Mouse (Mus musculus) megakaryocyte, embryonic 14.5 days (primary cell): ENCODE measurements around the gene Tlr2. TPM values are rescaled to one million over a fixed set of nuclear protein-coding genes. Genes with fewer than 3 reads are reported as not detected.
A peak's percentile ranks its signal among the peaks of the same experiment; 100 is the strongest.

Experiments used
- H3K27me3 ChIP-seq: replicated peaks from 2 replicates; pipeline ENCODE3; 2012; ENCODE audit warnings: inconsistent platforms
- H3K36me3 ChIP-seq: replicated peaks from 2 replicates; pipeline ENCODE3; 2012; ENCODE audit warnings: low read length, inconsistent platforms, mixed read lengths
- H3K4me1 ChIP-seq: 2 replicates; pipeline ENCODE4 v1.6.1; 2012; ENCODE audit warnings: inconsistent platforms
- H3K4me3 ChIP-seq: replicated peaks from 2 replicates; pipeline ENCODE3; 2012; ENCODE audit warnings: moderate library complexity, mild to moderate bottlenecking, inconsistent platforms
- H3K9me3 ChIP-seq: 2 replicates; pipeline ENCODE4 v1.6.1; 2012; ENCODE audit warnings: inconsistent platforms
- FLI1 ChIP-seq: IDR thresholded peaks from 2 replicates; pipeline ENCODE4 v1.6.1; 2012; ENCODE audit warnings: low read length, inconsistent platforms, mixed read lengths
- GATA1 ChIP-seq: IDR thresholded peaks from 3 replicates; pipeline ENCODE4 v1.6.1; 2012; ENCODE audit warnings: mixed read lengths, low read length, inconsistent platforms, borderline replicate concordance
- polyA plus RNA-seq: library from polyadenylated mRNA; stranded (reverse); fragments of >175 nt; gene quantifications from 2 replicates; pipeline ENCODE4 v1.2.3, GENCODE M21; 2012; ENCODE audit warnings: low replicate concordance; ENCODE audit not compliant: insufficient read depth

Gene Tlr2
- polyA plus RNA-seq, 1 experiment = 0.88 TPM

DNA sequence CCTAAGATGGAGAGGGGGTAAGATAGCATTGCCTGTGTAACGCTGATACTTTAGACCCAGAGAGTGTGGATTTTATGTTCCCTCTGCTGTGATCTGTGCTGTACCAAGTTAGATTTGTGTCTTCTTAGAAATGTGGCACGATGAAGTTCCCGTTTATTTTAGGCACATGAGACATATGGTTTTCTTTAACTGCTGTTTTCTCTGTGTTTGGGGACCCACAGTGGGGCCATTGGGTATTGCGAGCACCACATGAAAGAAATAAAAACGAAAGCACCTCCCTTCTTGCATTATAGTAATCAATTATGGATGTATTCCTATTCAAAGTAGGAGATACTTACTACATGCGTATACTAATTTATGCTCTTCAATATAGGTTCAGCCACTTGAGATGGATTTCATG is 44.5 kb downstream of the Tlr2 start:
- Histone ChIP-seq H3K27me3 (peaks cover 16% of the 10 kb centered on the region), H3K36me3 (no peaks in the 10 kb centered on the region), H3K4me1 (peaks cover 24% of the 10 kb centered on the region), H3K4me3 (peak overlapping the region; percentile 81), H3K9me3 (peaks cover 6% of the 10 kb centered on the region)
- no peak for TF ChIP-seq FLI1
- TF ChIP-seq GATA1 = no peak

DNA sequence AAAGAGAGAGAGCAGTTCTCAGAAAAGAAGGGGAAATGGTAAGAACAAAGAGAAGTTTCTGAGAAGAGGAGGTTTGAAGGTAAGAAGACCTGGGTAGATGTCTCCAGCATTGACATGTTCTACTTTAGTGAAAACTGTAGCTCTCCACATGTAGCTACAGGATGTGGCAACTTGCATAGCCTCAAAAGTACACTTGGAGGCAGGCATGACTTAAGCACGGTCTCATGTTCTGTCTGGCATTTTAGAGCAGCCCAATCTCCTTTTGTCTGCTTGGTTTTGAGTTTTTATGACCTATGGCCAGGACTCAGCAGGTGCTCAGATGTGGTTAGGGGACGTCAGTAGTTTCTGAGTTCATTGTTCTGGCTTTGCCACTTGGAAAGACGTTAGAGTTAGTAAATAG is 50.1 kb downstream of the Tlr2 start:
- Histone ChIP-seq H3K27me3 (peaks cover 55% of the 10 kb centered on the region), H3K36me3 (no peaks in the 10 kb centered on the region), H3K4me3 (no peak overlapping the region), H3K9me3 (peaks cover 13% of the 10 kb centered on the region), H3K4me1 (peaks cover 25% of the 10 kb centered on the region)
- TF ChIP-seq FLI1 = no peak
- TF ChIP-seq GATA1 = no peak

DNA sequence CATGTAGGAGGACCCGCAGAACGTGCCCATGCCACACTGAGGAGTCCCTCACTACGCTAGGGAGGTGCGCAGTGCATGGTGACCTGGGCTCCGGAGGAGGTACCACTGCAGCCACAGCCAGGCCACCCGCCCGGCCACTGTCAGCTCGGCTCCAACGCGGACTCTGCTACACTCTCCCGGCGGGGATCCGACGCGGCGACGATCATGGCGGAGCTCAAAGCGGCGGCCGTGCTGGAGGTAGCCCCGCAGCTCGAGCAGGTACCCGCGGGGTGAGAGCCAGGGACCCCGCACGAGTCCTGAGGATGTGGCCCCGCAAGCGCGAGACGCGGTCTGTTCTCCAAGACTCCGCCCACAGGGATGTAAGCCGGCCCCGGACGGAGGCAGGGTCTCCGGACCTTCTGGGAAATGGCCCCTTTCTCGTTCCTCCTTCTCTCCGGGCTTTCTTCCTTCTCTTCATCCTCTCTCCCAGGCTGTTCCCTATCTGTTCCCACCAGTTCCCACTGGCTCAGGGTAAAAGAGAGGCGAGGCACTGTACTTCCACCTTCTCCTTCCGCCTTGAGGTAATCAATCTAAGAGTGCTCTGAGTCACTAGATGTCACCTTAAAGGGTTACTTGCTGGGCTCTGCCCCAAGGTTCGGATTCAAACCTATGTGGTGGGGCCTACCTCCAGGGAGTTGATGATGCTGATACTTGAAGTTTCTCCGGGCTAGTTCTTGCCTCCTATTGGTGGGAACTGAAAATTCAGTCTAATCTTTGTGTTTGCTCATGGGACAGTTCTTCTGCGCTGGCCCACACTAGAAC is 51.7 kb downstream of the Tlr2 start:
- Histone ChIP-seq H3K4me1 (peaks cover 16% of the 10 kb centered on the region), H3K27me3 (peaks cover 61% of the 10 kb centered on the region), H3K4me3 (peak overlapping the region; percentile 93), H3K36me3 (no peaks in the 10 kb centered on the region), H3K9me3 (peaks cover 13% of the 10 kb centered on the region)
- TF ChIP-seq FLI1 = no peak
- no peak for TF ChIP-seq GATA1

DNA sequence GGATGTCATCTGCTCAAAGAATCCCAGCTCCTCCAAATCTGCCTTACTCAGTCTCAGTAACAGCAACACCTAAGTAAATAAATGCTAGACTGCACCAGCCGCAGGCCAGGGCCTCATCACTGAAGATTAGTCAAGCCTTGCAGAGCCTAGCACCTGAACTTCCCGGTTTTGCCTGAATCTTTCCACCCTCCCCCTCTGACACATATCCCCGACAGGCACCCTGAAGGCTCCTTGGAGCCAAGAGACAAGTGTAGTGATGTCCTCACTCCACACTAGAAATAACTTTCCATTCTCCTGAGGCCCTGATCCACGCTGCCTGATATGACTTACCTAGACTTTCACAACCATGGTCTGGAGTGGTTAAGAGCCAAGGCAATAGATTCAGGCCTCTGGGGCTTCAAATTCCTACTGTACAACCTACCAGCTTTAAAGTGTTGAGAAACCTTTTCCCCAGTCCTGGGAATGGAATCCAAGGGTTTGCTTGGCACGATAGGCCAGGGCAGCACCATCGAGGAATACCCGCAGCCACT is 53.7 kb downstream of the Tlr2 start:
- H3K4me3 ChIP-seq = no peak overlapping the region
- peaks cover 16% of the 10 kb centered on the region for H3K4me1 ChIP-seq
- peaks cover 67% of the 10 kb centered on the region for H3K27me3 ChIP-seq
- peaks cover 13% of the 10 kb centered on the region for H3K9me3 ChIP-seq
- H3K36me3 ChIP-seq = no peaks in the 10 kb centered on the region
- TF ChIP-seq GATA1 = no peak
- no peak for TF ChIP-seq FLI1

DNA sequence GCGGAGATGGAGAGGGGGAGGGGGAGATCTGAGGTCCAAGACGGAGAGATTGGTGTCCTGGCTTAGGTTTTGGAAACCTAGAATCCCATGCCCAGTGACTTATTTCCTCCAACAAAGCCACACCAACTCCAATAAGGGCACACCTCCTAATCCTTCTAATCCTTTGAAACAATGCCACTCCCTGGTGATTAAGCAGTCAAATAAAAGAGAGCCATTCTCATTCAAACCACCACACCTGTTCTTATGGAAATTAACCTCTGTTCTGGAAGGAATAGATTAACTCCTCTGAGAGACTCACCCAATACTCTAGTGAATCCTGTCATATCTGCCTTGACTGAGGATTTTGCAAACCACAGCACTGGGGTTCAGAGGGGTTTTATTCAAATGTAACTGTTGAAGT is 54.5 kb downstream of the Tlr2 start:
- no peak overlapping the region for H3K4me3 ChIP-seq
- peaks cover 16% of the 10 kb centered on the region for H3K4me1 ChIP-seq
- peaks cover 13% of the 10 kb centered on the region for H3K9me3 ChIP-seq
- no peak for TF ChIP-seq GATA1
- no peak for TF ChIP-seq FLI1
- H3K36me3 ChIP-seq = no peaks in the 10 kb centered on the region
- peaks cover 67% of the 10 kb centered on the region for H3K27me3 ChIP-seq

Other genes with a start within 250 kb of the Tlr2 start
- gene Sfrp2, start 75.4 kb downstream of the Tlr2 start, polyA plus RNA-seq = 0.22 TPM in 1 of 2 replicates, not detected in the other
- gene Tmem131l, start 198.4 kb upstream of the Tlr2 start, polyA plus RNA-seq = 24.6 and 75.9 TPM in 2 replicates